Mouse (Mus musculus) gonadal fat pad, adult 2 months (tissue): ENCODE data around the gene Myh7. TPM values are rescaled to one million over a fixed set of nuclear protein-coding genes. Genes with fewer than 3 reads are reported as not detected.

Experiments used
- DNase-seq: peaks from one replicate; pipeline ENCODE4 v3.0.0-alpha.2; 2012; ENCODE audit warnings: low read depth
- polyA plus RNA-seq: library from polyadenylated mRNA; depleted of rRNA; stranded (reverse); fragments of >200 nt; gene quantifications from 2 replicates; pipeline ENCODE4 v1.2.3, GENCODE M21; 2012

Myh7 gene
- polyA plus RNA-seq, 1 experiment = 0.54 TPM

- no peak for DNase-seq
Measured at GRCm38 (mm10) chr14:54942479-54942878, 51.9 kb downstream of the Myh7 start.

- DNase-seq = no peak
Measured at GRCm38 (mm10) chr14:54941024-54941978, 53.1 kb downstream of the Myh7 start.

GRCm38 (mm10) chr14:54940176-54940530, 54.3 kb downstream of the Myh7 start:
- DNase-seq = no peak

- no peak for DNase-seq
Measured at GRCm38 (mm10) chr14:54939434-54940175, 54.8 kb downstream of the Myh7 start.

- DNase-seq = no peak
Measured at GRCm38 (mm10) chr14:54938431-54939219, 55.8 kb downstream of the Myh7 start.

GRCm38 (mm10) chr14:54937361-54938182, 56.9 kb downstream of the Myh7 start:
- no peak for DNase-seq

GRCm38 (mm10) chr14:54936831-54937160, 57.6 kb downstream of the Myh7 start:
- no peak for DNase-seq

GRCm38 (mm10) chr14:54935904-54936830, 58.3 kb downstream of the Myh7 start, which contains the start of gene Cmtm5:
Cmtm5 (plus strand) TSS chr14:54936261.
- DNase-seq = no peak

GRCm38 (mm10) chr14:54932645-54933150, 61.7 kb downstream of the Myh7 start, which contains the start of gene Il25:
Il25 (plus strand) TSS chr14:54932695.
- no peak for DNase-seq

GRCm38 (mm10) chr14:54930431-54930830, 64.0 kb downstream of the Myh7 start:
- no peak for DNase-seq

- DNase-seq = no peak
Measured at GRCm38 (mm10) chr14:54929801-54930200, 64.6 kb downstream of the Myh7 start.

- no peak for DNase-seq
Measured at GRCm38 (mm10) chr14:54927296-54927695, 67.1 kb downstream of the Myh7 start.

GRCm38 (mm10) chr14:54926401-54927158, 67.8 kb downstream of the Myh7 start:
- no peak for DNase-seq

GRCm38 (mm10) chr14:54925349-54926342, 68.8 kb downstream of the Myh7 start, which contains the start of gene Efs:
Efs (minus strand) TSS chr14:54926126.
- DNase-seq = no peak

- no peak for DNase-seq
Measured at GRCm38 (mm10) chr14:54924641-54925348, 69.6 kb downstream of the Myh7 start.
